Mouse (Mus musculus) erythroblast, embryonic 14.5 days (primary cell): Measurements from ENCODE around the gene Arl4a.

ENCODE experiments used
- GATA1 ChIP-seq: IDR thresholded peaks from 2 replicates; pipeline ENCODE4 v1.6.1; 2012; ENCODE audit warnings: low read length, inconsistent platforms, mixed read lengths
- TAL1 ChIP-seq: IDR thresholded peaks from 3 replicates; pipeline ENCODE4 v1.6.1; 2012; ENCODE audit warnings: low read length, inconsistent platforms, mixed read lengths

GRCm38 (mm10) chr12:39974273-39974672 is 63.6 kb downstream of the Arl4a start:
- TF ChIP-seq TAL1 (no peak), GATA1 (no peak)
